ENCODE assay signal across 8 mouse cellular contexts in genomic region chr1:132006721-132007120, GRCm38 (mm10). TPM values are rescaled to one million over a fixed set of nuclear protein-coding genes. Genes with fewer than 3 reads are reported as not detected.
DNase-seq lines count a peak whose midpoint lies in the region; ATAC-seq lines count a peak whose summit lies in the region.

No protein-coding gene starts in this region.

- peak overlapping the region; percentile 71 for H3K4me3 ChIP-seq in heart, embryonic 11.5 days (ENCODE audit: low read depth, low read length)
- peak overlapping the region; percentile 93 for H3K4me3 ChIP-seq in hindbrain, embryonic 11.5 days (ENCODE audit: low read depth, low read length)
- H3K4me3 ChIP-seq in macrophage (ENCODE audit: inconsistent target) = peak overlapping the region; percentile 61

- DNase-seq in heart, postnatal 36 days = no peak
- peak; percentile 34 for DNase-seq in MN1 (ENCODE audit: low spot score)
- DNase-seq in hindbrain, embryonic 11.5 days (ENCODE audit: low spot score) = no peak
- DNase-seq in ovary, postnatal 14 days (ENCODE audit: low spot score) = no peak
- DNase-seq in thymus, postnatal 14 days = no peak
- DNase-seq in adrenal gland, adult 2 months = no peak

- H3K27ac ChIP-seq in heart, embryonic 11.5 days (ENCODE audit: low read depth, low read length) = no peak overlapping the region
- H3K27ac ChIP-seq in hindbrain, embryonic 11.5 days (ENCODE audit: low read depth, low read length) = peak overlapping the region; percentile 92; the same call in 1 of the 2 replicates
- peak overlapping the region; percentile 72 for H3K27ac ChIP-seq in macrophage

- peaks cover 29% of the 10 kb centered on the region for H3K79me2 ChIP-seq in macrophage (ENCODE audit: inconsistent target)

- WGBS in heart, embryonic 11.5 days (ENCODE audit: insufficient replicate concordance) = 26% methylated on average over 5 of the region's 5 CpGs
- WGBS in hindbrain, embryonic 11.5 days = 33% methylated on average over 5 of the region's 5 CpGs
- 39% methylated on average over 5 of the region's 5 CpGs for WGBS in macrophage (ENCODE audit: missing documents)

- no peaks in the 10 kb centered on the region for H3K27me3 ChIP-seq in heart, embryonic 11.5 days (ENCODE audit: control insufficient read depth, insufficient read depth, low read length)
- H3K27me3 ChIP-seq in hindbrain, embryonic 11.5 days (ENCODE audit: control insufficient read depth, insufficient read depth, low read length) = no peaks in the 10 kb centered on the region

- H3K9me3 ChIP-seq in heart, embryonic 11.5 days (replicated peaks; ENCODE audit: control insufficient read depth, low read length) = no peaks in the 10 kb centered on the region
- no peaks in the 10 kb centered on the region for H3K9me3 ChIP-seq in hindbrain, embryonic 11.5 days (ENCODE audit: control insufficient read depth, low read length)

- ATAC-seq in heart, embryonic 11.5 days (replicated peaks; ENCODE audit: insufficient number of reproducible peaks, low FRiP score, low TSS enrichment) = no peak
- no peak for ATAC-seq in hindbrain, embryonic 11.5 days (ENCODE audit: low FRiP score)

- H3K4me2 ChIP-seq in heart, embryonic 11.5 days = peak overlapping the region; percentile 63
- peak overlapping the region; percentile 81 for H3K4me2 ChIP-seq in hindbrain, embryonic 11.5 days (replicated peaks; ENCODE audit: low read depth, low read length)

- peak overlapping the region; percentile 99; the same call in 1 of the 2 replicates for H3K9ac ChIP-seq in heart, embryonic 11.5 days (ENCODE audit: low read depth, low read length)
- H3K9ac ChIP-seq in hindbrain, embryonic 11.5 days (ENCODE audit: low read depth, low read length) = peak overlapping the region; percentile 97; the same call in 1 of the 2 replicates

- intact Hi-C loops in heart, postnatal 36 days (cut with DNase I) = loop anchor here (1.0 to 10.0 kb wide), 2 partner anchors 34 to 308 kb away; partner anchors contain the start of gene Nuak2

- H3K36me3 ChIP-seq in heart, embryonic 11.5 days (ENCODE audit: control insufficient read depth, insufficient read depth, low read length) = no peaks in the 10 kb centered on the region
- no peaks in the 10 kb centered on the region for H3K36me3 ChIP-seq in hindbrain, embryonic 11.5 days (ENCODE audit: control insufficient read depth, insufficient read depth, low read length)
- no peaks in the 10 kb centered on the region for H3K36me3 ChIP-seq in macrophage (ENCODE audit: inconsistent target)

- peaks cover 12% of the 10 kb centered on the region for H3K4me1 ChIP-seq in heart, embryonic 11.5 days (ENCODE audit: control insufficient read depth, insufficient read depth, low read length)
- H3K4me1 ChIP-seq in hindbrain, embryonic 11.5 days (replicated peaks; ENCODE audit: control insufficient read depth, insufficient read depth, low read length) = no peaks in the 10 kb centered on the region; the same call in 1 of the 2 replicates

RNA-seq across cellular contexts. Expression of gene Elk4, which starts 0.7 kb away (rescaled TPM):
- polyA plus RNA-seq in heart, embryonic 11.5 days (2014; fragmentation: Nextera tagmentation; extraction: Ambion mirVana) = 18.0 and 21.0 TPM in 2 replicates
- 10 to 100 TPM; 91.5 to 91.8 TPM for total RNA-seq in heart, postnatal 36 days (2021)
- 21.1 and 22.6 TPM in 2 replicates for polyA plus RNA-seq in hindbrain, embryonic 11.5 days (2014; fragmentation: Nextera tagmentation; extraction: Ambion mirVana)
- 100 to 1,000 TPM in 23 of 26 experiments, 10 to 100 TPM in 3; 77.4 to 155 (median 127) TPM for total RNA-seq in macrophage (2018; cell fraction: chromatin; rRNA removed)
- total RNA-seq in macrophage (2018; cell fraction: cytosol; rRNA removed) = 10 to 100 TPM; 47.1 to 67.2 (median 56.3) TPM
- 100 to 1,000 TPM in 23 of 26 experiments, 10 to 100 TPM in 3; 91.4 to 149 (median 115) TPM for total RNA-seq in macrophage (2018; cell fraction: nucleus; rRNA removed)
- 17.7 to 25.3 TPM (median 23.4 TPM) in 3 replicates for polyA plus RNA-seq in macrophage (2018)
- total RNA-seq in adrenal gland, adult 2 months (2021) = 10 to 100 TPM; 78.1 to 82.8 TPM
- polyA plus RNA-seq in adrenal gland, adult 2 months (2012; rRNA removed) = 17.0 and 18.0 TPM in 2 replicates

RNA-seq across cellular contexts. Expression of gene Slc45a3, which starts 44.0 kb away (rescaled TPM):
- 0.93 and 1.3 TPM in 2 replicates for polyA plus RNA-seq in heart, embryonic 11.5 days (2014; fragmentation: Nextera tagmentation; extraction: Ambion mirVana)
- total RNA-seq in heart, postnatal 36 days (2021) = 1 to 10 TPM; 4.2 to 4.3 TPM
- polyA plus RNA-seq in hindbrain, embryonic 11.5 days (2014; fragmentation: Nextera tagmentation; extraction: Ambion mirVana) = 7.5 and 8.4 TPM in 2 replicates
- 1 to 10 TPM in 4 of 26 experiments, under 1 TPM in 9, not detected in 13; 0.23 to 4.6 (median 0.77) TPM for total RNA-seq in macrophage (2018; cell fraction: chromatin; rRNA removed)
- total RNA-seq in macrophage (2018; cell fraction: cytosol; rRNA removed) = 1 to 10 TPM in 5 of 26 experiments, under 1 TPM in 21; 0.07 to 2.1 (median 0.38) TPM
- total RNA-seq in macrophage (2018; cell fraction: nucleus; rRNA removed) = 1 to 10 TPM in 4 of 26 experiments, under 1 TPM in 15, not detected in 7; 0.14 to 5.3 (median 0.48) TPM
- polyA plus RNA-seq in macrophage (2018) = 0.39 to 2.0 TPM (median 0.70 TPM) in 3 replicates
- total RNA-seq in adrenal gland, adult 2 months (2021) = 10 to 100 TPM; 15.5 to 25.5 TPM
- 23.7 and 35.0 TPM in 2 replicates for polyA plus RNA-seq in adrenal gland, adult 2 months (2012; rRNA removed)
